Mouse (Mus musculus) lung, postnatal 0 days (tissue): ENCODE results near the gene Gm28434.

Experiments used
- CTCF ChIP-seq: IDR thresholded peaks from 2 replicates; pipeline ENCODE4 v1.5.1; 2016; ENCODE audit warnings: antibody characterized with exemption, mild to moderate bottlenecking
- EP300 ChIP-seq: IDR thresholded peaks from 2 replicates; pipeline ENCODE4 v1.6.1; 2016; ENCODE audit warnings: antibody characterized with exemption, mild to moderate bottlenecking, control low read depth

DNA sequence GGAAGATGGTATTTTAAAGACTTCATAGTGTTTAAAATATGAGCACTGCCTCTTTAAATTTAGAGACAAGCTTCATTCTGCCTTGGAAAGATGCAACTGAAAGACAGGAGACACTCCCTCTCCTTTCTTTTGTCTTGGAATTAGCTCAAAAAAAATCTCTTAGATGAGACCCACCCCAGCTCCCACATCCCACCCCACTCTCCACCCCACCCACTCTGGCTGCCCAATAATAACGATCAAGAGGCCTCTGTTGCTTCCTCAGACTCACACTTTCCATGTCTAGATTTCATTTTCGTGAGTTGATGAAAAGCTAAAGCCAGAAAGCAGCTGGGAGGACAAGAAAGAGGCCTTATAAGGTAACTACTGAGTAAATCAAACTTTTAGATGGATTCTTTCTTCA lies at the start of gene Gm28434, which contains the start of gene 2310003L06Rik:
- TF ChIP-seq CTCF, result no peak
- TF ChIP-seq EP300, result no peak
